Mouse (Mus musculus) neural tube, embryonic 11.5 days (tissue): Measurements from ENCODE around the gene Pmm2. TPM values are rescaled to one million over a fixed set of nuclear protein-coding genes. Genes with fewer than 3 reads are reported as not detected.

Experiments used
- ATAC-seq: fragments of 200-750 bp; cut with Nextera tagmentation; 2 replicates; pipeline ENCODE4 v1.8.0; 2017; ENCODE audit warnings: moderate number of reproducible peaks, mild to moderate bottlenecking, moderate TSS enrichment, moderate library complexity; ENCODE audit not compliant: insufficient read depth, low FRiP score, low TSS enrichment
- DNase-seq: peaks from one replicate; pipeline ENCODE4 v3.0.0-alpha.2; 2015; ENCODE audit warnings: low spot score
- H3K27ac ChIP-seq: fragments of 300-500 bp; sonication (generic); 2 replicates; pipeline ENCODE4 v1.5.1; 2014; ENCODE audit warnings: low read depth, mild to moderate bottlenecking, low read length
- H3K27me3 ChIP-seq: fragments of 300-500 bp; sonication (generic); 2 replicates; pipeline ENCODE4 v1.6.1; 2014; ENCODE audit warnings: mild to moderate bottlenecking, low read length, mixed read lengths; ENCODE audit not compliant: control insufficient read depth, insufficient read depth
- H3K36me3 ChIP-seq: fragments of 300-500 bp; sonication (generic); 2 replicates; pipeline ENCODE4 v1.6.1; 2014; ENCODE audit warnings: mild to moderate bottlenecking, low read length, moderate library complexity, mixed read lengths; ENCODE audit not compliant: control insufficient read depth, insufficient read depth
- H3K4me1 ChIP-seq: fragments of 300-500 bp; sonication (generic); 2 replicates; pipeline ENCODE4 v1.6.1; 2014; ENCODE audit warnings: low read length, mixed read lengths; ENCODE audit not compliant: control insufficient read depth, insufficient read depth
- H3K4me2 ChIP-seq: fragments of 300-500 bp; sonication (generic); 2 replicates; pipeline ENCODE4 v1.6.1; 2014; ENCODE audit warnings: low read depth, mild to moderate bottlenecking, moderate library complexity
- H3K4me3 ChIP-seq: fragments of 300-500 bp; sonication (generic); 2 replicates; pipeline ENCODE4 v1.5.1; 2014; ENCODE audit warnings: low read depth, low read length
- H3K9ac ChIP-seq: fragments of 300-500 bp; sonication (generic); 2 replicates; pipeline ENCODE4 v1.6.1; 2014; ENCODE audit warnings: mild to moderate bottlenecking, low read length
- H3K9me3 ChIP-seq: fragments of 300-500 bp; sonication (generic); 2 replicates; pipeline ENCODE4 v1.6.1; 2016; ENCODE audit warnings: low read length; ENCODE audit not compliant: control insufficient read depth
- WGBS: fragments of 180-500 bp; shearing (Covaris S2); extraction: QIAGEN DNeasy Blood & Tissue Kit; methylation state at CpG from one replicate; pipeline ENCODE4 v1.1.7; 2014; 5-methylcytosine and 5-hydroxymethylcytosine counted together
- polyA plus RNA-seq: library from polyadenylated mRNA; unstranded; fragments of >200 nt; fragmentation: Nextera tagmentation; extraction: Ambion mirVana; gene quantifications from 2 replicates; pipeline ENCODE4 v1.2.1, GENCODE M21; 2014

Gene Pmm2
- polyA plus RNA-seq, 1 experiment from 2014 or later: 40.2 TPM

DNA sequence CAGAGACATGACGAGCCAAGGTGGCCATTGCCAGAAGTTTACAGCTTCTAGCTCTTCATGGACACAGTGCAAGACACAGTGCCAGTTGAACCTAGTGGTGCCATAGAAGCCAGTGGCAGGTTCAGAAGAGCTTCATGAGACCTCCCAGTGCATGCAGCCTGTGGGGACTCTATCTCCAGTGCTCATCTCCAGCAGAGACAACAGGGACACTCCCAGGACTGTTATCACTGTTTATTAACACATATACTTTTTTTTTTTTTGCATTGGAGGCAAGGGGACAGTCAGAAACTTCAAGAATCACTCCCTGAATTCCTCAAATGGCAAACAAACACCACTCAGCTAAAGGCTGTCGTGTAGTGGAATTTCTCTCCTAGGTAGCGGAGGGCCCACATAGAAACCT, 24.0 kb upstream of the Pmm2 start:
- Histone ChIP-seq H3K4me2 (no peak overlapping the region), H3K4me3 (no peak overlapping the region), H3K27me3 (no peaks in the 10 kb centered on the region), H3K27ac (no peak overlapping the region), H3K36me3 (no peaks in the 10 kb centered on the region), H3K4me1 (no peaks in the 10 kb centered on the region), H3K9me3 (no peaks in the 10 kb centered on the region), H3K9ac (no peak overlapping the region)
- DNase-seq (no peak), ATAC-seq (no peak)
- 85% methylated on average over 3 of the region's 3 CpGs for whole genome bisulfite sequencing

DNA sequence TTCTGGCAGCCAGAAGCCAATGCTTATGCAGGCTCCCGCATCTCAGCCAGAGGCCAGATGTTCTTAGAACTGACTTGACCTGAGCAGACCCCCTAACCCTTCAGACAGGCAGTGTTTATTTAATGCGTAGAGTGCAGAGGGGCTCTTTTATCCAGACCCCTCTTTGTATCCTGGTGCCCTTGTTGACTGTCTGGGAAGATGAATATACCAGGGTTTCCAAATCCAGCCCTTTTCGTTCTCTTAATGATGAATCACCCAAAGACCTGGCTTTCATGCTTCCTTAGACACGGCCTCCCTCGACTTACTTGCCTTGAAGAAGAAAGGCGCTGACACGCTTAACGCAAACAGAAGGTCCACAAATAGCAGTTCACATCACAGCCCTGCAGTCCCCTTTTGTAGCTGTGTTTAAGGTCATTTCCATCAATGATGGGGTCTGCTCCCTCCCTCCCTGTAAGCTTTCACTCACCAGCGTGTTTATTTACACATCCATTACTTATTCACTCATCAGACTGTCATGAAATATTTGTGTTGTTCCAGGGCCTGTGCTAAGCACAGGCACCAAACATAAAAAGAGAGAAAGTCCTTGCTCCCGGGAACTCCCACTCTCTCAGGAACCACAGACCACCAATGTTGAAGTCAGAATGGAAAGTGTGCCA, 17.7 kb upstream of the Pmm2 start:
- Histone ChIP-seq H3K4me2 (no peak overlapping the region), H3K4me3 (no peak overlapping the region), H3K36me3 (no peaks in the 10 kb centered on the region), H3K27ac (no peak overlapping the region), H3K27me3 (no peaks in the 10 kb centered on the region), H3K9me3 (no peaks in the 10 kb centered on the region), H3K4me1 (peaks cover 9% of the 10 kb centered on the region; the same call in 1 of the 2 replicates), H3K9ac (no peak overlapping the region)
- no peak for ATAC-seq
- DNase-seq: peak; percentile 24
- 15% methylated on average over 10 of the region's 10 CpGs for WGBS

GRCm38 (mm10) chr16:8620315-8621115, 17.0 kb upstream of the Pmm2 start:
- H3K27ac ChIP-seq: no peak overlapping the region
- no peaks in the 10 kb centered on the region for H3K36me3 ChIP-seq
- ATAC-seq (no peak), DNase-seq (no peak)
- no peak overlapping the region for H3K4me2 ChIP-seq
- peaks cover 9% of the 10 kb centered on the region; the same call in 1 of the 2 replicates for H3K4me1 ChIP-seq
- H3K9ac ChIP-seq: no peak overlapping the region
- WGBS: 77% methylated on average over 16 of the region's 16 CpGs
- no peaks in the 10 kb centered on the region for H3K9me3 ChIP-seq
- H3K4me3 ChIP-seq: no peak overlapping the region
- H3K27me3 ChIP-seq: no peaks in the 10 kb centered on the region

DNA sequence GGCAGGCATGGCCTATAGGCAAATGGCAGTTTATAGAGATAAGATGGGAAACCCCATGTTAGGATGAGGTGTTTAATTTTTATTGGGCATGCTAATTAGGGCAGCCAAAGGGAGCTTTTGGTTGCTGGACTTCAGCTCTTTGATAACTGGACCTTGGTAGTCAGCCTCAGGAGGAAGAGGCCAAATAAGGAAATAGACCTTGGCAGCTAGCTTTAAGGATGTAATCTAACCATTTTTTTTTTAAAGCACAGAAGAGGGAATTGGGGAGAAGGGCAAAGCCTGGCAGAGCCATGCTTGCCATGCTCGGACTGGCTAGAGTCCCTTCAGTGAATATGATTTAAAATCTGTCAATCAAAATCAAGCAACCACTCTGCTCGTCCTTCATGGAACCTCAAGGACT, 7.1 kb upstream of the Pmm2 start:
- H3K4me1 ChIP-seq: no peaks in the 10 kb centered on the region
- no peaks in the 10 kb centered on the region for H3K9me3 ChIP-seq
- peaks cover 2% of the 10 kb centered on the region; the same call in 1 of the 2 replicates for H3K36me3 ChIP-seq
- no peak overlapping the region for H3K9ac ChIP-seq
- ATAC-seq (no peak), DNase-seq (no peak)
- H3K4me3 ChIP-seq: no peak overlapping the region
- H3K4me2 ChIP-seq: no peak overlapping the region
- H3K27me3 ChIP-seq: no peaks in the 10 kb centered on the region
- H3K27ac ChIP-seq: no peak overlapping the region
- 90% methylated on average over 2 of the region's 2 CpGs for WGBS

DNA sequence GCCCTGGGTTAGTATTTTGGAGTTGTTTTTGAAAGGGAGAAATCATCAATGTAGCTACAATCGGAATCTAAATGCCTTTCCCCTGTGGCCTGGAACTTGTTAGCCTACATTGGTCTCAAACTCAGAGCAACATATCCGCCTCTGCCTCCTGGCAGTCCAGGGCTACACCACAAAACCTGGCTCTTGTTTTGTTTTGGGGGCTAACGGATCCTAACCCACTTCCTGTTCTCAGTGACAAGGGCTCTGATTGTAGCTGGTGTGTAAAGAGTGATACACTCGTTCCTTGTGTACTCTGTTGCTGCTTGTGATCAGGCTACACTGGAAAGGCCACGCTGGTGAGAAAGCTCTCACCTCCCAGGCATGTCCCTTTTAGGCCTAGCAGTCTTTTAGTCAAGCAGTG, 6.0 kb upstream of the Pmm2 start:
- Histone ChIP-seq H3K27me3 (no peaks in the 10 kb centered on the region), H3K27ac (no peak overlapping the region), H3K36me3 (peaks cover 2% of the 10 kb centered on the region; the same call in 1 of the 2 replicates), H3K9me3 (no peaks in the 10 kb centered on the region), H3K4me3 (no peak overlapping the region), H3K4me2 (no peak overlapping the region), H3K9ac (no peak overlapping the region), H3K4me1 (peaks cover 5% of the 10 kb centered on the region)
- ATAC-seq: no peak
- no peak for DNase-seq
- WGBS: 95% methylated on average over 5 of the region's 5 CpGs

DNA sequence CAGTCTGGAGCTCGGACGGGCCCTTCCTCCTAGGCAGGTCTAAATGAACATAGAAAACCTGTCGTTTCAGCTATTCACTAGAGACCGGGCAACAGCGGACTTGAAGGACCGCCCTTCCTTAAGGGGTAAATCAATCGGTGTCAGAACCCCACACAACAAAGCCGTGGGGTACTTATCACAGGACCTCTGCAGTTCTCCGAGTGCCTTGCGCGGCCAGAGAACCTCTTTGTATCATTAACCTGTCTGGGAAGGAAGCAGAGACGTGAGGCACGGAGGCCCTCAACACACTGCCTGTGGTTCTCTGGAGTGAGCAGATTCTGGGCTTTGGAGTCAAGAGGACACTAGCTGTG, 632 bp upstream of the Pmm2 start:
- H3K4me1 ChIP-seq: peaks cover 10% of the 10 kb centered on the region
- peaks cover 2% of the 10 kb centered on the region; the same call in 1 of the 2 replicates for H3K36me3 ChIP-seq
- H3K9ac ChIP-seq: peak overlapping the region; percentile 76
- DNase-seq (no peak), ATAC-seq (peak; percentile 57; the same call in 1 of the 2 replicates)
- H3K27ac ChIP-seq: peak overlapping the region; percentile 63
- no peaks in the 10 kb centered on the region for H3K9me3 ChIP-seq
- H3K4me2 ChIP-seq: peak overlapping the region; percentile 84
- peak overlapping the region; percentile 66 for H3K4me3 ChIP-seq
- no peaks in the 10 kb centered on the region for H3K27me3 ChIP-seq
- WGBS: under 1% methylated on average over 13 of the region's 13 CpGs

- 52% methylated on average over 7 of the region's 7 CpGs for WGBS
- peak overlapping the region; percentile 63; the same call in 1 of the 2 replicates for H3K27ac ChIP-seq
Measured at GRCm38 (mm10) chr16:8638131-8638530, 657 bp downstream of the Pmm2 start.

GRCm38 (mm10) chr16:8639466-8640191, 2.2 kb downstream of the Pmm2 start:
- ATAC-seq (no peak), DNase-seq (no peak)
- no peak overlapping the region for H3K4me3 ChIP-seq
- no peaks in the 10 kb centered on the region for H3K27me3 ChIP-seq
- peaks cover 10% of the 10 kb centered on the region for H3K4me1 ChIP-seq
- H3K4me2 ChIP-seq: no peak overlapping the region
- H3K9me3 ChIP-seq: no peaks in the 10 kb centered on the region
- H3K36me3 ChIP-seq: peaks cover 6% of the 10 kb centered on the region
- H3K27ac ChIP-seq: no peak overlapping the region
- 90% methylated on average over 11 of the region's 11 CpGs for WGBS
- H3K9ac ChIP-seq: no peak overlapping the region

More at GRCm38 (mm10) chr16:8638131-8638530, 657 bp downstream of the Pmm2 start:
- DNase-seq (no peak), ATAC-seq (no peak)
- peaks cover 2% of the 10 kb centered on the region for H3K36me3 ChIP-seq
- H3K9me3 ChIP-seq: no peaks in the 10 kb centered on the region
- H3K27me3 ChIP-seq: no peaks in the 10 kb centered on the region
- peak overlapping the region; percentile 66 for H3K4me3 ChIP-seq
- peak overlapping the region; percentile 84 for H3K4me2 ChIP-seq
- H3K4me1 ChIP-seq: peaks cover 10% of the 10 kb centered on the region
- peak overlapping the region; percentile 76 for H3K9ac ChIP-seq
